Mouse (Mus musculus) bone marrow, adult 2 months (tissue): ENCODE data around the gene Csf1.

ENCODE experiments used
- CTCF ChIP-seq: fragments of 200-500 bp; IDR thresholded peaks from 2 replicates; pipeline ENCODE4 v1.5.1; 2011; ENCODE audit warnings: low read length, control low read depth; ENCODE audit not compliant: control insufficient read depth, insufficient read depth
- POLR2A ChIP-seq: fragments of 200-500 bp; IDR thresholded peaks from 2 replicates; pipeline ENCODE4 v1.6.1; 2011; ENCODE audit warnings: low read depth, mild to moderate bottlenecking, control low read depth, low read length, borderline replicate concordance; ENCODE audit not compliant: control insufficient read depth

- no peak for TF ChIP-seq CTCF
- no peak for TF ChIP-seq POLR2A
These were observed 55.9 kb downstream of the Csf1 start for GRCm38 (mm10) chr3:107704371-107704705.
